Mouse (Mus musculus) ES-E14 (cell line): ENCODE measurements around the gene Tuba3b.

Source experiments
- HCFC1 ChIP-seq: IDR thresholded peaks from 2 replicates; pipeline ENCODE4 v1.6.1; 2012; ENCODE audit warnings: low read length, inconsistent platforms, borderline replicate concordance; ENCODE audit not compliant: insufficient read depth
- MAFK ChIP-seq: IDR thresholded peaks from 2 replicates; pipeline ENCODE4 v1.6.1; 2014; ENCODE audit warnings: mild to moderate bottlenecking, low read depth, low read length, inconsistent platforms; ENCODE audit not compliant: insufficient read depth
- ZC3H11A ChIP-seq: IDR thresholded peaks from 2 replicates; pipeline ENCODE4 v1.6.1; 2012; ENCODE audit warnings: low read depth, mild to moderate bottlenecking, inconsistent platforms, low read length, borderline replicate concordance
- ZNF384 ChIP-seq: IDR thresholded peaks from 2 replicates; pipeline ENCODE4 v1.6.1; 2012; ENCODE audit warnings: low read depth, low read length, inconsistent platforms

DNA sequence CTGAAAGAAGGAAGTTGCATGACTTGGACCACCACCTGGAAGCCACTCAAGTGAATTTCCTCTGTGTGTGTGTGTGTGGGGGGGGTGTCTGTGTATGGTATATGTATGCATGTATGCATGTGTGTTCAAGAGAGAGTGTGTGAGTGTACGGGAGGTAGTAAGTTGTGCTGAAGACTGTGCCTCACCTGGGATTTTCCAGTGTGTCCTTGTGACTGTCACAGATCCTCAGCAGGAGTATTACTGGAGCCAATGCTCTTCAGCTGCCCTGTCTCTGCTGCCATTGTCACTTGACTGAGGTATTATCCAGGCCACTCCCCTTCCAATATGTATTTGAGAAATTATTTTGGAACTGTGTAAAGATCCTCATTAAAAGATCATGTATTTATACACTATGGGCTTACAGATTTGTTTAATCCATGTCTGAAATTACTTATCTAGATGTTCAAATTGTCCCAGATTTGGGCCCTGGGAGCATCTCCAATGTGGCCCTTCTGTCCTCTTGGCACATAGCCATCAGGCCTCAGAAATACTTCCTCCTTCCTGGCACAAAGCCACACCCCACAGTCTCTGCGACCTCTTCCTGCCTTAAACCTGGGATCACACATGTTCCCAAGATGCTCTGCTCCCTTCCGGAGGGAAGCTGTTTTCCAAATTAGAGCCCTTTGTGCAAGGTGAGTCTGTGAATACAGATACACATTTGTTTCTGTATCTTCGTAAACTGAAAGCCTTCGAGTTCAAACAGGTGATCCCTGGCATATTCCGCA, 42.1 kb upstream of the Tuba3b start:
- TF ChIP-seq ZC3H11A (no peak), HCFC1 (no peak), ZNF384 (no peak), MAFK (no peak)
